Mouse (Mus musculus) thymus, postnatal 14 days (tissue): ENCODE data around the gene Gm20870.
"Not testable (repeated sequence)": the region's sequence is repeated elsewhere in the genome, so short reads cannot be mapped to it uniquely, and the experiment has no call there.

Experiments used
- DNase-seq: peaks from one replicate; pipeline ENCODE4 v3.0.0; 2021

The Gm20870 gene

GRCm38 (mm10) chrY:71691743-71692142, at the start of gene Gm20870:
Gene Gm20870, plus strand, starts transcription at chrY:71692043.
- not testable (repeated sequence) for DNase-seq
